Mouse (Mus musculus): ENCODE results near the gene Asb10.

Gene Asb10

DNA sequence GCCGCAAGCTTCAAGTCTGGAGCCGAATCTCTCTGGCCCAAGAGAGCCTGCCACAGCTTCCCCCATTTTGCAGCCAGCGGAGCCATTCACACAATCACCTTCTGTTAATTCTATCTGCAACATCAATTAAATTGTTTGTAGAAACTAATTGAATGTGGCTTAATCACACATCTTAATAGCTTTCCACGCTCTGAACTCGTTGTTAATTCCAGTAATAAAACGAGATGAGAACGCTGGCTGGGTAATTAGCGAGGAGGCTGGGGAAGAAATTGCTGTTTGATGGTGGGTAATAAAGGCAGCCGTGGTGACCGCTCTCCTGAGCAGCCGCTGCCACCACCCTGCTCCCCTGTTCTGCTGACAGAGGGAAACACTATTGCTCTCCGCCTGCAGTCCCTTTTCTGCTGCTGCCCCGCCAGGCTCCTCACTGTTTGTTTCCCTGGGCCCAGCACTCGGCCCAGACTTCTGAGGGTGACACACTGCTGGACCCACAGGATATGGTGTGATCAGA is 50.3 kb downstream of the Asb10 start:
- DNase-seq (ENCODE audit: low spot score in 2 of 2): no peak

DNA sequence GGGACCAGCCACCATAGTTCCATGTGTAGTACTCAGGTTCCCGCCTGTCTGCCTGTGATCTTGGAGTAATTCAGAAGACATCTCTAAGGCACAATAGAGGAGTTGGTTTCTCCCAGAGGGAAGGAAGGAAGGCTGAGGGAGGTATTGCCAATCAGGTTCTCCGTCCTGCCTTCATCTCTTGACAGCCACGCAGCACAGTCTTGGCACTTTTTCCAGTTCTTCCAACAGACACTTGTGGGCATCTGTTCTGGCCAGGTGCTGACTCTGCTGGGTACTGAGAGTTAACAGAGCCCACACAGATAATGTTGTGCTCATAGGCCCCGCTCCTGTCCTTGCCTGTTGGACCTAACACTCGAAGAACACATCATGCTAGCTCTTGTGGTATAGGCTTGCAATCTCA is 54.0 kb downstream of the Asb10 start:
- DNase-seq (ENCODE audit: low spot score in 2 of 2): no peak

DNA sequence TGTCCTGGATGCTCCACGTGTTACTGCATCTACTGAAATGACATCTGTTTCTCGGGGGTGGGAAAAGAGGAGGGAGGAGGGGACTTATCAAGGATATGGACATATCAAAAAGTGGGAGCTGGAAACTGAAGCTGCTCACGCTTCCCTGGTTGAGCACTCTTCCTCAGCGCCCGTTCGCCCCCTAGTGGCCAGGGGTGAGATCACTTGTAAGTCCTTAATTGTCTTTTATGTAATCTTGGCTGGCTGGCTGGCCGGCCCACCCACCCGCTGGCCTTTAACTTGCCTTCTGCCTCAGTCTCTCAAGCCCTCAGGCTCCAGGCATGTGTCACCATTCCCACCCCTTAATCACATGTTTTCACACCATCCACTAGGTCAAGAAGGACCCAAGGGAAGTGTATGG is 54.7 kb downstream of the Asb10 start:
- DNase-seq (ENCODE audit: low spot score in 2 of 2): peak; percentile 83 to 92

DNA sequence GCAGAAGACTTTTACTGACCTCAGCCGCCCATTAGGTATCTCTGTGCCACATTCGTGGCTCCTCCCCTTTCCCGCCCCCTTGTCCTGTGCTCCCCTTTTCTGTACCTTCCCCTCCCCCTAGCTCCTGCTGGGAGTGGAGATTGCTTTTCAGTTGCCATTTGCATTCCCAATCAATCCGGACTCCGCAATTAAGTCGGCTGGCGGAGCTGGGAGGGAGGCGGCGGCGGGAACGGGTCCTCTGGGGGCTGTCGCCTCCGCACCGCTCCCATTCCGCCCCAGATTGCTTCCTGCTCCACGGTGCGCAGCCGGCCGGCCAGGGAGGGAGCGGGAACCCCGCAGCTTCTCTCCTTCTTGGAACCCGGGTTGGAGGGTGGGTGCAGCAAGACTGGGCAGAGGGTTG is 55.8 kb downstream of the Asb10 start:
- peak; percentile 44 to 52 for DNase-seq (ENCODE audit: low spot score in 2 of 2)

DNA sequence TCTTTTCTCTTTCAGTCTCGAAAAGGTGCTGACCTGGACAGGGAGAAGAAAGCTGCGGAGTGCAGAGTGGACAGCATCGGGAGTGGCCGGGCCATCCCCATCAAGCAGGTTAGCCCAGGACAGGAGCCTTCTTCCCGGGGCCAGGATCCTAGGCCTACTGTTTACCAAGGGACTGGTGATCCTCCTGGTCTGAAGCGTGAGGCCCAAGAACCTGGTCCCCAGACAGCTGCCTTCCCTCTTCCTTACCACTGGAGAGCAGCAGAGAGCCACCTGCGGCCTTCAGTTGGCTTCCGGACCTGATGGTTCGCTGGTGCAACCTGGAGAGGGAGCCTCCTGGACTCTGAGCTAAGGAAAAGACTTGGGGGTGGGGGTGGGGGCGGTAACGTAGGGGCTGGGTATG is 57.5 kb downstream of the Asb10 start:
- DNase-seq (ENCODE audit: low spot score in 2 of 2): peak; percentile 74 to 77
